In the genomic region with DNA sequence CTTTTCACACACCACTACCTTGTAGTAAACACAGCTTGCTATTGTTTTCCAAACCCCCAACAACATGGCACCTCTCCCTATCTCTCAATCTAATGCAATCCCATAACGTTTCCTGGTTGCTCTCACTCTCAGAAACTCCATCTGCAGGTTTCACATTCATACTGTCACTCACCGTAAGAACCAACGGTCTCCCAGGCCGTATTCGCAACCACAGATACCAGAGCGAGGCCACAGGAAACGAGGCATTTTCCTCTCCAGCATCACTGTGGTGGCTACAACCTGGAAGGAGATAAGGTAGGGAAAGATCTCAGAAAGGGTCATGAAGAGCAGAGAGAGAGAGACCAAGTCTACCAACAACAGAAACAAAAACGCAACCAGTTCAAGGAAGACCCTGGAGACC, we compare ENCODE assay signal across 23 mouse cellular contexts. TPM values are rescaled to one million over a fixed set of nuclear protein-coding genes. Genes with fewer than 3 reads are reported as not detected.
"Had no signal": no experiment of that assay in that cellular context is flagged by ENCODE, and none has a peak within 500 bp of the region (broad histone marks: within the 10 kb centered on the region; RNA-seq: fewer than 3 reads in every experiment).

No protein-coding gene starts in this region.

- H3K4me1 ChIP-seq: intestine, embryonic 15.5 days; limb, embryonic 10.5 days; liver, embryonic 15.5 days; midbrain, embryonic 10.5 days; neural tube, embryonic 12.5 days had no signal

- H3K27me3 ChIP-seq: intestine, embryonic 15.5 days; liver, embryonic 15.5 days; neural tube, embryonic 12.5 days had no signal

- DNase-seq: kidney, adult 18-20 months; kidney, postnatal 10 days; kidney, postnatal 4 days; lung, adult 2 months; lung, postnatal 36 days; midbrain, embryonic 14.5 days; thymus, adult 2 months had no signal

- H3K4me3 ChIP-seq: intestine, embryonic 15.5 days; layer of hippocampus, adult 2 months; limb, embryonic 10.5 days; liver, embryonic 15.5 days; midbrain, embryonic 10.5 days; myocyte; neural tube, embryonic 12.5 days had no signal

- H3K36me3 ChIP-seq: intestine, embryonic 15.5 days; limb, embryonic 10.5 days; liver, embryonic 15.5 days; midbrain, embryonic 10.5 days; neural tube, embryonic 12.5 days had no signal

- H3K9me3 ChIP-seq: intestine, embryonic 15.5 days; limb, embryonic 10.5 days; liver, embryonic 15.5 days; midbrain, embryonic 10.5 days; neural tube, embryonic 12.5 days had no signal

- ATAC-seq: intestine, embryonic 15.5 days; lung, postnatal 0 days had no signal

- H3K27ac ChIP-seq: intestine, embryonic 15.5 days; layer of hippocampus, adult 2 months; limb, embryonic 10.5 days; liver, embryonic 15.5 days; midbrain, embryonic 10.5 days; neural tube, embryonic 12.5 days had no signal

RNA-seq across cellular contexts. Expression of a gene that starts 18.4 kb away (rescaled TPM):
- total RNA-seq: neutrophil, adult 5-6 weeks had no signal

RNA-seq across cellular contexts. Expression of a gene that starts 25.9 kb away (rescaled TPM):
- total RNA-seq: layer of hippocampus, adult 2 months; layer of hippocampus, postnatal 14 days; left cerebral cortex, adult 18-20 months; left cerebral cortex, postnatal 14 days; neutrophil, adult 5-6 weeks had no signal
- polyA plus RNA-seq: limb, embryonic 10.5 days; limb, embryonic 14.5 days; lung, adult 2 months; lung, postnatal 0 days; midbrain, embryonic 10.5 days; midbrain, embryonic 14.5 days; myocyte; neural tube, embryonic 12.5 days; stomach, embryonic 14.5 days; thymus, adult 2 months had no signal

RNA-seq across cellular contexts. Expression of a gene that starts 29.6 kb away (rescaled TPM):
- total RNA-seq: layer of hippocampus, adult 2 months; layer of hippocampus, postnatal 14 days; left cerebral cortex, adult 18-20 months; left cerebral cortex, postnatal 14 days; neutrophil, adult 5-6 weeks had no signal
- polyA plus RNA-seq: kidney, embryonic 14.5 days; limb, embryonic 10.5 days; limb, embryonic 14.5 days; liver, embryonic 11.5 days; lung, adult 2 months; lung, postnatal 0 days; midbrain, embryonic 10.5 days; midbrain, embryonic 14.5 days; myocyte; neural tube, embryonic 12.5 days; thymus, adult 2 months had no signal

RNA-seq across cellular contexts. Expression of a gene that starts 49.5 kb away (rescaled TPM):
- total RNA-seq: layer of hippocampus, adult 2 months; layer of hippocampus, postnatal 14 days; left cerebral cortex, adult 18-20 months; left cerebral cortex, postnatal 14 days had no signal
- polyA plus RNA-seq: lung, adult 2 months; myocyte had no signal
